Mouse (Mus musculus) B cell, adult 2 months (primary cell): ENCODE data around the gene Copg1.

Source experiments
- DNase-seq, 2 experiments: peaks; one replicate each; pipeline ENCODE4 v3.0.0; 2022

The Copg1 gene

DNA sequence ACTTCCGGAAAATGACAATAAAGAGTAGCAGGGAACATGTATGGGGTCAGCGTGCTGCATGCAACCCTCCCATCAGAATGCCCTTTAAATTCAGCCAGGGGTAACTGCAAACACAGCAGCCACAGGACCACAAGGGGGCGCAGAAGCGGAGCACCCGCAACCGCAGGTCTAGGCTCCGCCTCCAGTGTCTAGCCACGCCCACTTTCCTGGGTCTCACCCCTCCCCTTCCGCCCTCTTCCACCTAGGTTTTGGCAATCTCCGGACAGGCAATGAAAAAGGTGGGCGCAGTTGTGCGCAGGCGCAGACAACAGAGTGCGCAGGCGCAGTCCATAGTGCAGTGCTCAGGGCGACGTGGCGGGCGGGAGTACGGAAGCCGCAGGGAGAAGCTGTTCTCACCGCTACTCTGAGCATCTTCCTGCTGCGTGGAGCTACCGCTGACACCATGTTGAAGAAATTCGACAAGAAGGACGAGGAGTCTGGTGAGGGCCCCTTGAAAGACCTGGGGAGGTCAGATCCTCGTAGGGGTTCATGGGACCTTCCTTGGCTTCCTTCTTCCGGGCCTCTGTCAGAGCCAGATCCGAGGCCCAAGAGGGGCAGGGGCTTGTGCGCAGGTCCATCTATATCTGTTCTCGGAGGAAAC is at the start of gene Copg1:
TSS of gene Copg1 (plus strand) at position 221 of the 640 bp plus-strand sequence.
- DNase-seq, result peak; percentile 100

GRCm38 (mm10) chr6:87838551-87839197 is 48.9 kb upstream of the Copg1 start, which contains the start of gene Isy1:
Gene Isy1 (minus strand): TSS chr6:87838798.
- peak; percentile 95 to 97 for DNase-seq

DNA sequence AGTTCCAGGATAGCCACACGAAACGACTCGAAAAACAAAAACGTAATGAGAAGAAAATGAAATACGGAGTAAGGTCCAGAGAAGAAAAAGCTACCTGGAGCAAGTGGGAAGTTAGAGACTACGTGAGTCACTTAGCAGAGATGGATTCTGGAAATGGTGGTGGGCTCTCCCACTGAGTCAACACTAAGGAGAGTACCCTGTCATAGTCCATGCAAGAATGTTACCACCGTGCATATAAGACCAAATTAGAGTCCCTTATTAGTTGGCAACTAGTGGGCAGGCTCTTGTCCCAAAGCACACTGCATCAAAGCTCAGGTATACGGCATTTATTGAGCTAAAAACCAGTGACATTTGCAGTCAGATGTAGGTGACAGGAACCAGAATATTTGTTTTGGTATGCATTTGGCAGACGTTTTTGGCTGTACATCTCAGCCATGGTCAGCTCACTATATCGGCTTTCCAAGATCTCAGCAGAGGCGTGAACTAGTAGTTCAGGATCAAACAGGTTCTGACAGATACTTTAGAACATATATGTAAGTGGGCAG is 47.7 kb upstream of the Copg1 start:
- DNase-seq, result no peak

GRCm38 (mm10) chr6:87841635-87842034 is 46.0 kb upstream of the Copg1 start:
- DNase-seq, result no peak

GRCm38 (mm10) chr6:87842254-87842653 is 45.4 kb upstream of the Copg1 start:
- peak; percentile 43 to 59 for DNase-seq

GRCm38 (mm10) chr6:87845031-87845695 is 42.5 kb upstream of the Copg1 start:
- no peak for DNase-seq

GRCm38 (mm10) chr6:87846813-87847212 is 40.8 kb upstream of the Copg1 start:
- no peak for DNase-seq

DNA sequence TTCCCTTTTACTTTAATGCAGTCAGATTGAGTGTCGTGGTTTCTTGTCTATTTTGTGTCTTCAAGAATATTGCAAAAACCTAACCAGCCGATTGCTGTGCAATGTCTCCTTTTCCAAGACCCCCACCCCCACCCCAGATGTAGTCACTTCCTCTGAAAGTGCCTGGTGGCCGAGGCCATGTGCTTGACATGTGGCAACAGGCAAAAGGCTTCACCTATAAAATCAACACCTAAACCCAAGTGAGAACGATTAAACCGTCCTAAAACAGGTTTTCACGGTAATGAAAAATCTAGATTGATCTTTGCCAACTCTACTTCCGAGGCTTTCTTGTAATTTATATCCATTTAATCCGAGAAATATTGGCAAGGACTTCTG is 37.8 kb upstream of the Copg1 start:
- DNase-seq, result peak in 1 of 2 experiments; percentile 29

- peak; percentile 58 to 69 for DNase-seq
Observed at GRCm38 (mm10) chr6:87850155-87850899, 37.3 kb upstream of the Copg1 start.

DNA sequence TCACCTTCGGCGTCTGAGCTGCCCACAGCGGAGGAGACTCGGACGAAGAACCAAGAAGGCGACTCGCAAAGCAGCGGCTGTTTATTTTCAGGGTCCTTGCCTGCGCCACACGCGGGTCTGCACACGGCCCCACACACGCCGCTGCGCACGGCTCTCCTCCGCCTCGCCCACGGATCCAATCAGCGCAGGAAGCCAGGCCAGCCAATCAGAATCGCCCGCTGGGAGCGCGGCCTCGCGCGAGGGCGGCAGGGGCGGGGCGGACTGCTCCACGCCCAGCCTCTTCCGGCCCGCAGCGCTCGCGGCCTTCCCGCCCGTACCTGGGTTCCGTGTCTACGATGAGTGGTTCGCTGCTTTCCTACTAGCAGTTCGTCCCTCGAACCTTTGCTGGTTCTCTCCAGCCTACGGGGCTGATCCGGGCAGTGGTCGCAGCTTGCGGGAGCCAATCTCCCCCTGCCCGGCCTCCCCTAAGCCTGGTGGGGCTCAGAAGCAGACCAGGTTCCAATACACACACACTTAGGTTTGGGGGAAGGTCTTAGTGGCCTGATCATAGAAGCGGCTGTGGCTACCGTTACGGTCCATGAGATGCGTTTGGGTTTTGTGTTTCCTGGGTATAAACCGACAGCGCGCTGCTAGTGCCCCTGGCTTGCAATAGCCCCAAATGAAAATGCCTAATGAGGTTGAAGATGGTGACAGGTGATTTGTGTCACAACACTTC is 36.6 kb upstream of the Copg1 start, which contains the start of gene Cnbp:
TSS of gene Cnbp (minus strand) at position 207 of the 715 bp plus-strand sequence.
- peak; percentile 96 to 97 for DNase-seq

GRCm38 (mm10) chr6:87851871-87852270 is 35.7 kb upstream of the Copg1 start:
- DNase-seq, result no peak

DNA sequence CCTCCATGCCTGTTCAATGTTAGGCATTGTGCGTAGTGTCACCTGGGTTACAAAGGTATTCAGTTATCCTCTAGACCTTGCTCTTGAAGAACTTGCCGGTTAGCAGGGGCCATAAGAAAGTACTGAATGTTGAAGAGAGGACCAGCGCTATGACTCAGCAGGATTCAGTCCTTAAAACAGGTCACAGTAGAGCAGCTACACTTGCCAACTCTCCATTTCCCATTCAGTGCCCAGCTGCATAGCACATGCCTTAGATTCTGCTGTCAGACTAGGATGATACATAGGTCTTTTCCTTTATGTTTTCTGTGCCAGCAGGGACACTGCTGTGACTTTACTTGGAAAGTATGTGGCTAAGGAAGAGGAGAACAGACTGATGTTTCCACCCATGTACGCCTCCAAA is 34.2 kb upstream of the Copg1 start:
- DNase-seq, result no peak

- no peak for DNase-seq
Observed at GRCm38 (mm10) chr6:87857071-87857470, 30.5 kb upstream of the Copg1 start.

GRCm38 (mm10) chr6:87866211-87866610 is 21.4 kb upstream of the Copg1 start:
- no peak for DNase-seq

GRCm38 (mm10) chr6:87867256-87867655 is 20.4 kb upstream of the Copg1 start:
- DNase-seq, result no peak

DNA sequence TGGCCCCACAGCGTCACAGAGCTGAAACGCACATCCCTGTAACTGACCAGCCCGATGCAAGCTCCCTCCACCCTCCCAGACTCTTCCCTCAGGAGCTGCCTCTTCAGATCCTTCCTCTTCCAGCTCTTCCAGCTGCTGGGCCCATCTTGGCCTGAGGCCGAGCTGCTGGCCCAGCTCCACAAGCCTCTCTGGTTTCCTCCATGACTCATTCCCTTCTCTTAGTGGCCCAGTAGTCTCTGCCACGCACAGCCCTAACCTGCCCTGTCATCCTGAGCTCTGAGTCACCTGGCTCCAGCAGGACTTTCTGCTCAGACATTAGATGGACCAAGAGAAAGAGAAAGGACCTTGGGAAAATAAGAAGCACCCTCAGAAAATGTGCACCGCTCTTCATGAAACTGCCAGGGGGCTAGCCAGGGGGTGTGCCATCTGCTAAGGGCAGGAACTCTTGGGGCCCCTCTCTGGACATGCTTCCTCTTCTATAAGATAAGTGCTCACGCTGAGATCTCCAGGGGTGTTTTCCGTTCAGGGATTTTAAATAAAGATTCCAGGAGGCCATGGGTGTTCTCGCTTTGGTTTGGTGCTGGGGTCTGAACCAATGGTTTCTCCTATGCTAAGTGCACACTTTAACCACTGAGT is 18.6 kb upstream of the Copg1 start:
- DNase-seq, result no peak

- no peak for DNase-seq
Observed at GRCm38 (mm10) chr6:87870440-87870839, 17.2 kb upstream of the Copg1 start.

- no peak for DNase-seq
Observed at GRCm38 (mm10) chr6:87871240-87871639, 16.4 kb upstream of the Copg1 start.

DNA sequence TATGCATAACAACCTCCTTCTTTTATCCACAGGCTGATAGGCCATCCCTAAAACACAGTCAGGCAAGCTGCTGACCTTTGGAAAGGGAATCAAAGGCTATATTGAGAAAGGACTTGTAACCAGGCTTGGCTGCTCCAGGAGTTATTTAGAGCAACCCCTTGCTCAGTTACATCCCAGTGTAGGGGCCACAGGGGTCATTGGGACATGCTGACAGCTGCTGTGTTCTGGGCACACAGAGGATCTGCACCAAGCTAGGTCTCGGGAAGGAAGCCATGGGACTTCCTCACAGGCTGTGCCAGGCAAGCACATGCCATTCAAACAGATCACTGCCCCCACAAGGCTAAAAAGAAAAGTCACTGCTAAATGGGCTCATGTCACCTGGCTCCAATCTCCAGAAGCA is 14.5 kb upstream of the Copg1 start:
- no peak for DNase-seq

DNA sequence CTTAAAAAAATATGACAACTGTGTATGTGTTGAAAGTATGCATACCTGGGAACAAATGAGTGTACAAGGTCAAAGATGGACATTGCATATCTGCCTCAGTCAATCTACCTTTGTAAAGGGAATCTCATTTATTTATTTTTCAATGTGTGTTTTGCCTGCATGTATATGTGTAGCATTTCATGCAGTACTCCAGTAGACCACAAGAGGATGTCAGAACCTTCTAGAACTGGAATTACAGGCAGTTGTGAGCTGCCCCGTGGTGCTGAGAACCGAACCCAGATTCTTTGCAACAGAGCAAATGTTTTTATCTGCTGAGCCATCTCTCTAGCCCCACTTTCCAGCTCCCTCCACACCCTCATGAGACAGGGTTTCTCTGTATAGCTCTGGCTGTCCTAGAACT is 13.7 kb upstream of the Copg1 start:
- no peak for DNase-seq

- no peak for DNase-seq
Observed at GRCm38 (mm10) chr6:87875083-87875482, 12.5 kb upstream of the Copg1 start.

- no peak for DNase-seq
Observed at GRCm38 (mm10) chr6:87875562-87875961, 12.1 kb upstream of the Copg1 start.
